Mouse (Mus musculus): ENCODE measurements around the gene Pgm5. TPM values are rescaled to one million over a fixed set of nuclear protein-coding genes. Genes with fewer than 3 reads are reported as not detected.
"Not testable (repeated sequence)": the region's sequence is repeated elsewhere in the genome, so short reads cannot be mapped to it uniquely, and the experiment has no call there.

Pgm5 gene
- 10 to 100 TPM; 97.4 to 98.8 TPM for total RNA-seq (2021)

DNA sequence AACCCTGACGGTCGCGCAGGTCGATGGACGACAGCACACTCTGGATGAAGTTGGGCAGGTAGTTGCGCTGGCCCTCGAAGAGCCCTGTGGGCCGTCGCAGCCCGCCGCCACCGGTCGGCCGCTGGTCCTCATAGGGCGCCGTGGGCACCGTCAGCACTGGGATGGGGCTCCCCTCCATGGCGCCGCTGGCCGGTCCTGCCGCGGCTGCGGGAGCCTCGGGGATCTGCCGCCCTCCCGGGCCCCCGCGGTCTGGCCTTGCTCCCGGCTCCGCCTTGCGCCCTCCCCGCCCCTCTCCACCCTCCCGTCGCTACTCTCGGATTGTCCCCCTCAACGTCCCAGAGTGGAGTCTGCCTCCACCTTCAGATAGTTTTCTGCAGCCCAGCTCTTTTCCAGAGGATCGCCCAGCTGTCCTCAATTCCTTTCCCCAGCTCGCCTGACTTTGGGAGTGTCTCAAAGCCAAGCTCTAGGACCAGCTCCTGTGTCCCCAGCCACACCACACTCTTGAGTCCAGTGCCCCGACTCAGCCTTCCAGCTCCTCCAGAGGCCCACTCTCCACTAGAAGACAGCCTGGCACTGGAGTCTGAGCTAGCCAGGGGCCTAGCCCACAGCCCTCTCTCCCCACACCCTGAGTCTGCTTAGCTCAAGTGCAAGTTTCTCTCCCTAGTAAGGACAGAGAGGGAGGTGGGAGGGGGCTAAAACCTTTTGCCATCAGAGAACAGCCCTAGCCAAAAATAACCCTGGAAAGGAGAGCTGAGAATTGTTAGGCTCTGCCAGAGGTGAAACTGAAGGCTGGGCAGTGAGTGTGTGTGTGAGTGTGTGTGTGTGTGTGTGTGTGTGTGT lies at the start of gene Pgm5:
TSS of gene Pgm5 (minus strand) at position 244 of the 840 bp plus-strand sequence.
- intact Hi-C loops (cut with DNase I): no loop called here
- DNase-seq: peak; percentile 73 to 79

DNA sequence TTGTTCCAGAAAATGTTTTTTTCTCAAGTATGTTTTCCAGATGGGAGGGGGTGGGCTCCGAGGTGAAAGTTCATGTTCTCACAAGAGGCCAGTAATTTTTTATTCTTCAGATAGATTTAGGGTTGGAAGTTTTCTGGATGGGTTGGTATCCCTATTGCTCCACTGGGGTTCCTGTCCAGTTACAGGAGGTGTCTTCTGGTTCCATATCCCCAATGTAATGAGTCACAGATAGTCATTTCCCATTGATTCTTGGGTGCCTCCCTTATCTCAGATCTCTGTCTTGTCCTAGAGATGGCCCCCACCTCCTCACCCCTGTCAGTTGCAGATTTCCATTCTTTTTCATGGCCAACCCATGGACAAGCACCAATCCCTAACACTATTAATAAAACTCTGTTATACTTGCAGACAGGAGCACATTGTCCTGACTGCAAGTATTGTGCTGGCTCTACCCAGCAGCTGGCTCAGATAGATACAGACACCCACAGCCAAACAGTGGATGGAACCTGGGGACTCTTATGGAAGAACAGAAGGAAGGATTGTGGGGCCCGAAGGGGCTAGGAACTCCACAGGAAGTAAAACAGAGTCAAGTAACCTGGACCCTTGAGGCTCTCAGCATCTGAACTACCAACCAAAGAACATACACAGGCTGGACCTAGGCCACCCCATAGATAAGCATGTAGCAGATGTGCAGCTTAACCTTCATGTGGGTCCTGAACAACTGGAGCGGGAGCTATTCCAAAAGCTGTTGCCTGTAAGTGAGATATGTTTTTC lies 46.9 kb upstream of the Pgm5 start:
- intact Hi-C loops (cut with DNase I): no loop called here
- DNase-seq: no peak

DNA sequence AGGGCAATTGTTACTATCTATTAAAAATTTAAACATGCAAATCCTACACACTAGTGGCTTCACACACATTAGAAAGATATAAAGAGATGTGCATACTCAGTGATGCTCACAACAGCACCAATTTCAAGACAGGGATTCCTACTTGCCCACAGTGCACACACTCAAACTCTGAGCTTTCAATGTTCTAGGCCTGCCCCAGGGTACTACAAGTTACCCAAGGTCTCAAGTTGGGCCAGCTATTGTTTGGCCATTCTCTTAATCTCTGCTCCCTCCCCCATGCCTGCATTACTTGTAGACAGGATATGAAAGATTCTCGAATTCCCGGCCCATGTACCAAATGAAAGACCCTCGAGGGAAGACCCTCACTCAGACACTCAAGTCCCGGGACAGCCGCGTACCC lies 46.0 kb upstream of the Pgm5 start:
- no peak for DNase-seq
- intact Hi-C loops (cut with DNase I): no loop called here

DNA sequence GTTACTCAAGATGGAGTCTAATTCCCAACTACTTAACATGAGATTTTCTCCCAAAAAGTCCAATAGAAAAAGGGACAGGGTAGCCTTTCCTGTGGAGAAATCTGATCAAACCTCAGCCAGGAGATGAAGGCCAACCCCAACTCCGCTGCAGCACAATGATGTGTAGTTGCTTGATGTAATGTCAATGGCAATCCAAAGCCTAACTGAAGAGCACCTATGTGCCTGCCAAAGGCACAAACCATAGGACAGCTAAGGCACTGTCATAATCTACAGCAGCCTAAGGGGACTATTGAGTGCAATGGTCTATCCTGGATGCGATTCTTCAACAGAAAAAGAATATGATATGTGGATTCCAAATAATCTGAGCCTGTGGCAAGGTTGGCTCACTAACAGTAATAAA lies 41.2 kb upstream of the Pgm5 start:
- no peak for DNase-seq
- intact Hi-C loops (cut with DNase I): no loop called here

DNA sequence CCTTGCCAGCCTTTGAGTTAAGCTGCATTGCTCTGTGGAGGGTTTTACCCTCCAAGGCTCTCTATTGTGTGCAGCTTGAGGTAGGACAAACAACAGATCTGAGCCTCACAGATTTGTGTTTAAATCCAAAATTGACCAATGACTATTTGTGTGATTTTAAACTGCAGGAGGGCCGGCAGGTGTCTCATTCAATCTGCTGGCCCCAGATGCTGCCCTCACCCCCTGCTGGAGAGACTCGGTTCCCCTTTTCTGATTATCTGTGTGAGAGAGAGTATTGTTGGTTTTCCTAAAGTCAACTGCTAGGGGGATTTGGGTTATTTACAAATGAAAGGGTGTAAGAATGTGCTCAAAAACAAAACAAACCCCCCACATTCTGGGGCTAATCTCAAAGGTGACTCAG lies 40.6 kb upstream of the Pgm5 start:
- intact Hi-C loops (cut with DNase I): no loop called here
- no peak for DNase-seq

DNA sequence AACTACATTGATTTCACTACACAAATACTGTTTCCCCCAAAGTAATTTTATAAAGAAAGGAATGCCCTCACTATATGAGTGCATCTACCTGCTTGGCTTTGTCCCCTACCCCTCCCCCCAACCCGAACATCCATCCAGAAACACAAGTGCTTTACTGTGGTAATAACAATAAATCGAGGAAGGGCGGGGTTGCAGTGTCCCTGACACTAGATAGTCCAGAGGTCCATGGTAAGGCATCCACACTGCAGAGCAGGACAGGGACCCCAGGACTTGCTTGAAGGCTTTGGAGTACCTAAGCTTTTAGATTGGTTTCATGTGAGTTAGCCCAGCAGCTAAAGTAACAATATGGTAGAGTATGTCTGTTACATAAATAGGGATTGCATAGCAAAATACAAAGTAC lies 40.0 kb upstream of the Pgm5 start:
- intact Hi-C loops (cut with DNase I): no loop called here
- no peak for DNase-seq

DNA sequence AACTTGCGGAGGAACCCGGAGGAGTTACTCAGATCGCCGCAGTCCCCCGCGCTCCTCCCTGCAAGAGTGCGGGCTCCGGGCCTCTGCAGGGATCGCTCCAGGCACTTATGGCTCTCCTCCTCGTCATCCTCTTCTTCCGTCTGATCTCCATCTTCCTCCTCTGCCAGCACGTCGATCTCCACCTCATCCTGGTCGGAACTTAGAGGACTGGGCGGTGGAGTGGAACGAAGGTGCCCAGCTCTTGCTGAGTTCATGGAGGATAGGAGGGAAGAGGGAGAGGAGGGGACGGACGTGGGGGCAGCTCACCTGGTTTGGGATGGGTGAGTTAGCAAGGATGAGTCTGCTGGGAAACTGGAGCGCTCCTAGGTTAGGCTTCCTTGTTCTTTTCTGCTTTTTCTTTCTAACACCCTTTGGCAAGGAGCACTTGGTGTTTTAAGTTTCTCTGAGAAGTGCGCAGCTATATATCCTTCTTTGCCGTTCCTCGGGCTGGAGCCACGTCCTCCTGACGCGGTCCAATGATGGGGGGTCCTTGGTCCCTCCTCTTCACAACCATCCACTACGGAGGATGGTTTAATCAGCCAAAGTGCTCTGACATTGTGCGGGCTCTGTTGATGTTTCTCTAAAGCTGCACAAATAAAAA lies 39.0 kb upstream of the Pgm5 start, which contains the start of gene Foxd4:
TSS of gene Foxd4 (minus strand) at position 617 of the 640 bp plus-strand sequence.
- intact Hi-C loops (cut with DNase I): no loop called here
- no peak for DNase-seq

DNA sequence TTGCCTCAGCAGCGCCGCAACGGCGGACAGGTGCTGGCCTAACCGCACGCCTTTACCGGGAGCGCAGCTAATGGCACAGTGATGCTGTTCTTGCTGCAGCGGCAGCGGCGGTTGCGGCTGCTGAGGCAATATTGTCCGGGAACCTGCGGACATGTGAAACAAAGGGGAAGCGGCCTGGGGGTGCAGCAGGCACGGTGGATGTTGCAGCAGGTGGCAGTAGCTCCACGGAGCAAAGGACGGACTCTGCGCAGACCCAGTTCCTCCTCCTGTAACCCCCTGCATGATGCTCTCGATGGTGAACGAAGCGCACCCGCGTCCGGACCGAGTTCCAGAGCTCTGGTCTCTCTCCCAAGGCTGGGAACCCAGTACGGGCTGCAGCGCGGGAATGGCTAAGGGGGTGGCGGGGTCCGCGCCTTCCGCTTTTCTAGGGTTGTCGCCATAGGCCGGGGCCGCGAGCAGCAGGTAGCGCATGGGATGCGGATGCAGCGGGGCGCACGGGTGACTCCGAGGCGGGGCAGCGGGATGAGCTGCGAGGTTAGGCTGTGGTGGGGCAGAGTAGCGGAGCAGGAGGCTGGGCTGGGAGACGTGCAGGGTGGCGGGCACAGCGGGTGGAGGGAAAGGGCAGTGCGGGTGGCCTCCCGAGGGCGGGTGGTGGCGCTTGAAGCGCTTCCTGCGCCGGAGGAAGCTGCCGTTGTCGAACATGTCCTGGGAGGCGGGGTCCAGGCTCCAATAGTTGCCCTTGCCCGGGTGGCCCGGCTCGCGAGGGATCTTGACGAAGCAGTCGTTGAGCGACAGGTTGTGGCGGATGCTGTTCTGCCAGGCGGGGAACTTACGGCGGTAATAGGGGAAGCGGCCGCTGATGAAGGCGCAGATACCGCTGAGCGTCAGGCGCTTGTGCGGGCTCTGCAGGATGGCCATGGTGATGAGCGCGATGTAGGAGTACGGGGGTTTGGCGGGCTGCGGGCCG lies 38.2 kb upstream of the Pgm5 start:
- intact Hi-C loops (cut with DNase I): no loop called here
- DNase-seq: peak in 1 of 2 experiments; percentile 31

DNA sequence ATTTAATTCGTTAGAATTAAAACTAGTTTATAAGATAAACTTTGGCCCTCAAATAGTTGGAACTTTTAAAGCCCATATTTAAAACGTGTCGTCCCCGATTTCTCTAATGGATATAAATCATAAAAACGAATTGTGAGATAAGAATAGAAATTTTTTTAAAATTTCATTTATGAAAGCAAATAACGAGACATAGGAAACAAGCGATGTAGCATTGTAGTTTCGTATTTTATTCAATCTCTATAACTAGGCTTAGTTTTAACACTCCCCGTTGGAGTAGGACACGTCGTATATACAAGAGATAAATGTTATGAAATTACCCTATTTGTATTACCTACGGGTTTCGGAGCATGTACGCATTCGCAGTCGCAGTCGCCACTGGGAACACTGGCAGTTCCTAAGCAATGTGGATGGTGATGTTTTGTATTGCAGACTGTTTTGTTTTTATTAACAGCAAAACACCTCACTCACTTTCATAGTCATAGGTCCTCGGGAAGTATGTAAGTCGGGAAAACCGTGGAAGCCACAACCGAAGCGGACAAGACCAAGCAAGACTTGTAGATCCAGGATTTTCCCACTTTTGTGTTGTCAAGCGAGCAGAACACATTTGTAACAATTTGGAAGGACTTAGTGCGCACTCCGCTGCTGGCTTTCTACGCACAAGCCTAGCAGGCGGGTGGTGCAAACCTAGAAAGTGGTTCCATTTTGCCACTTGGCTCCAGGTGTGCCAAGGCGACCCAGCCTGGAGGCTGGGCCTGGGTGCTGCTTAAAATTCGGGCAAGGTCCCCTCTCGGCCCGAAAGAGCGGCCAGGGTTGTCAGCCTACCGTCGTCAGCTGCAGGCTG lies 37.3 kb upstream of the Pgm5 start:
- peak; percentile 21 to 38 for DNase-seq

DNA sequence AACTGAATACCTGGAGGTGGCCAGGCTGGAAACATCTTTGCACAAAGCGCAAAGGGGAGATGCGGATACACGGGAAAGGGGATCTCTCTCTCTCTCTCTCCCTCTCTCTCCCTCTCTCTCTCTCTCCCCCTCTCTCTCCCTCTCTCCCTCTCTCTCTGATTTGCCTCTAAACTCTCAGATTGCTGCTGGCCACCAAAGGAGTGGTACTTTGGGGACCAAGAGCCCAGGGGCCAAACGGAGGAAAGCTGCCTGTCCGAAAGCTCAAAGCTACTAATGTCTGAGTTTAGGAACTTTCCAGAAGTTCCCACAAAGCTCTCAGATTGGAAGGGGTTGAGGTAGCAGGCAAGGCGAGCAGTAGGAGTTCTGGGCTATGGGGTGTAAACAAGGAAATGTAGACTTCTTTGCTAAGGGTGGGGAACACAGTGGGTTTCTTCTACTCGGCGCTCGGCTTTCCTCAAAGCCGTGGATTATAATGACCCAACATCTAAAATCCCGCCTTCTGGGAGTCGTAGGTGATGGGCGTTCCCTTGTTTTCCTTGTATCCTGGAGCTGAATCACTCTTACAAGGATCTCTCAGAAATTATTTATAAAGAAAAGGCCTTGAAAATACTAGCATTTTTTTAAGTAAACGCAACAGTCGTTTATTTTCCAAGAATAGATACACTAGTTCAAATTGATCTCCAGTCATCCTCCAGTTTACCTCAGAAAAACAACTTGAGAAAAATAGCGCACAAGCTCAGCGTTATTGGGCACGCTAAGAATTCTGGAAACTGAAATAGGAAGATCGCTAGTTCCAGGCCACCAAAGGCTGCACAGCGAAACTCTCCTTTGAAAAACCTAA lies 36.5 kb upstream of the Pgm5 start:
- DNase-seq: peak; percentile 26 to 28
- intact Hi-C loops (cut with DNase I): no loop called here

More for the DNA sequence above, 37.3 kb upstream of the Pgm5 start:
- intact Hi-C loops (cut with DNase I): no loop called here

DNA sequence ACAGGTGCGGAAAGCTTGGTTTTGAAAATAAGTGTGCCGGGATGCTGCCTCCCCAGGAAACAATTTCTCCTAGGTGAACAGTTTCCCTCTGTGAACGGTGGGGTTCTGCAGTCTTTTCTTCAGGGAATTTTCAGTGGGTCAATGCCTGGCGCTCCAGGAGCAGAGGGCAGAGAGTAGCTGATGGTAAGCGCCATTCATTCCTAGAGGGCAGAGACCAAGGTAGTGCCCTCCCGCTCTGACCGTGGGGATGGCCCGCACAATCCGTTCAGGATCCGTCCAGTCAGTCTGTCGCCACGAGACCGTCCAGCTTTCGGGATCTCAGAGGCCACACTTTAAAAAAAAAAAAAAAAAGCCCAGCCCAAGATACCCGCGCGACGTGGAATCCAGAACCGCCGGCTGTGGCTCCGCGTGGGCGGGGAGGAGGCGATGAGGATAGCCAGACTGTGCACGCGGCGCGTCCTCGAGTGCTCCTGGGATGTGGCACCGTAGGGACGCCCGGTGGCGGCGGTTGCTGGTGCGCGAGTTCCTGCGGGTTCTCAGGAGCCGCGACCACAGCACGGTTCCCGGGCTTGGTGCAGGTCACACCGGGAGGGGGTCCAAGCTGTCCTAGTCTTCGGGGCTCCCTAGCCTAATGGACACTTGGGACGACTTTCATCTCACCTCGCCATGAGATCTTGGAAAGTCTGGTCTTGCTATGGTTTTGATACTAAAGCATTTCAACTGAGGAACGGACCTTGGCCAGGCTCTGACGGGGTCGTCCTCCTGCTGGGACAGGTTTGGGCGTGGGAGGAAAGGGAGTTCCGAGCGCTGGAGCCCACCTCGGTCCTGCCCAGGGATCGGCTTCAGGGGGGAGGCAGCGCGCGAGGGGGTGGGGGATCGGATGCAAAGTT lies 35.6 kb upstream of the Pgm5 start:
- intact Hi-C loops (cut with DNase I): no loop called here
- DNase-seq: peak in 1 of 2 experiments; percentile 16

DNA sequence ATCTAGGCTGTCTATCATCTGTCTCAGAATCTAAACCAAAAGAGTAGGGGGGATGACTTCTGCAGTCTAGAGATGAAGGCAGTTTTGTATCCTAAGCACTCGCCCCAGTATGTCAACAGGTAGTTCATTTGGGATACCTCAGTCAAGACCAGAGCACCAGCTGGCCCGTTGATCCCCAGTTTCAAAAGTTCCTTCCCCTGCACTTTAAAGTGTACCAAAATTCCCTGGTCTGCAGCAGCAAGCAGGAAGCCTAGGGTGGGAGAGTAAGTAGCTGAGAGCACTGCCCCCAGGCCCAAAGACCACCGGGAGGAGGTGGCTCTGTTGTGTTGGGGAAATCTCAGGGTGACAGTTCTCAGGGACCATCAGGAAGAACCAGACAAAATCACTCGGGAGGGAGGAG lies 34.9 kb upstream of the Pgm5 start:
- no peak for DNase-seq
- intact Hi-C loops (cut with DNase I): no loop called here

DNA sequence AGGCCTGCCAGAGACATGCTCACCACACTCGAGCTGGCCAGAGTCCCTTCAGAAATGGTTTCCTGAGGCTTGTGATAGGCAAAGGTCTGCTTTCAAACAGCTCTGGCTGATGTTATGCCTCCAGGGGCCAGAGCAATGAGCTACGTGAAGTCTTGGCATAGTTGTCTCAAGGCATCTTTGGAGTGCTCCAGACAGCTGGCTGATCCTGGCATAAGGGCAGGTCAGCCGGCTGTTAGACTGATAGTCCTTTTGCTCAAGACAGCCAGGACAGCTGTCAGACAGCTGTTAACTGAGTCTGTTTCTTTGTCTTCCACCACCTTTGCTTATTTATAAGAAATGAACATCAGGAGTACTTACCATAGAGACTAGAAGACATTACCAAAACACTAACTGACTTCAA lies 25.2 kb upstream of the Pgm5 start:
- no peak for DNase-seq
- intact Hi-C loops (cut with DNase I): loop anchor here (5.0 kb wide), 1 partner anchor 585 kb away; no protein-coding TSS in a partner anchor

DNA sequence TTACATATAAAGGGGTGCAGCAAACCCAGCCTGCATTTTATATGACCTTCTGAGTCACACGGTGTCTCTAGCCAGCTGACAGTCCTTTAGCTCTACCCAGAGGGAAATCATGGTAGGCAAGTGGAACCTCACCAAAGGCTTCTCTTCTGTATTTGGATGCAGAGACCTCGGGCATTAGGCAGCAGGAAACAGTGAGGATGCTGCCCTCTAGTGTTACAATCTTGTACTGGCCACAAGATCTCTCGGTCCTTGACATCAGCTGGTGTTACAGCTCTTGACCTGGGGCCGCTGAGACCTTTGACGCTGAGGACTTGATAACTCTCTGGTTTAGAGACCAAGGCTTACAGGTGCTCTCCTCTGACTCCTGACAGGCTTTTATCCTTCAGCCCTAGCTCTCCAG lies 23.8 kb upstream of the Pgm5 start:
- intact Hi-C loops (cut with DNase I): loop anchor here (1.0 to 5.0 kb wide), 2 partner anchors 264 to 583 kb away; no protein-coding TSS in a partner anchor
- DNase-seq: peak; percentile 62 to 81

DNA sequence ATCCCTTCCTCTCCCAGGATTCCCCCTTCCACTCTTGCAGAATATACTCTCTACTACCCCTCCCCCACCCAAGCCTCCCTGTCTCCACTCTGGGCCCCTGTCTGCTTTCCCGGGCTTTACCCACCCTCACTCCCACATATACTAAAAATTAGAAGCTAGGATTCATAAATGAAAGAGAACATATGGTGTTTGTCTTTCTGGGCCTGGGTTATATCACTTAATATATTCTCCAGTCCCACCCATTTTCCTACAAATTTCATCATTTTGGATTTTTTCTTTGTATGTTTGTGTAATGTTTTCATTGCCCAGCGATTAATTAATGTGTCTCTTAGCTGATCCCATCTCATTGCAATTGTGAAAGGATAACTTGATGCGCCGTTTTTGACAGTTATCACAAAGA lies 19.6 kb upstream of the Pgm5 start:
- no peak for DNase-seq
- intact Hi-C loops (cut with DNase I): no loop called here

DNA sequence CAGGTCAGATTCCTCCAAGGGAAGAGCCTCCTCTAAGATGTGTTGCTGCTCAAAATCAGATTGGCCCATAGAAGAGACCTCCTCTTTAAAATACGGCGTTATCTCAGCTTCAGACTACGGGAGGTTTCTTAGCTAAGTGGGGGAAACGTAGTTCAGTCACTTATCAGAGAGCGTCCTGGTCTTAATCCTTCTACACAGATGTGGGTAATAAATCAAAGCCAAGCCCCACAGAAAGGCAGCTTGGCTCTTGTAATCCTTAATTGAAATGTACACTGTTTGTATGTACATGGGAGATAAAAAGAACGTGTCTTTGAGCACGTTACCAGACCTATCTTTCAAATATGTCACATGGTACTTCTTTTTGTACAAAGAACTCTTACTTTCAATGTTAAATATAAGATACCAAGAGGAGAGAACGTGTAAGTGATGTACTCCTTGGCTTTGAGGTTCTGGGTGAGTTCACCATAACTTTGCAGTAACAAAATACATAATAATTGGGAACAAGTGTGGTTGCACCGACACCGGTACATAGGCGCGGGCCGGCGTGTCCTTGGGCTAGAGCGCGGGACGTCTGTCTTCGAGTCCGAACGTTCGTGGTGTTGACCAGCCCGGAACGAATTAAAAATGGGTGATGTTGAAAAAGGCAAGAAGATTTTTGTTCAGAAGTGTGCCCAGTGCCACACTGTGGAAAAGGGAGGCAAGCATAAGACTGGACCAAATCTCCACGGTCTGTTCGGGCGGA lies 13.6 kb upstream of the Pgm5 start, which contains the start of gene Gm10053:
TSS of gene Gm10053 (plus strand) at position 558 of the 742 bp plus-strand sequence.
- DNase-seq; intact Hi-C loops (cut with DNase I): not testable (repeated sequence)
